Mouse (Mus musculus): Measurements from ENCODE around the gene Cenps. TPM values are rescaled to one million over a fixed set of nuclear protein-coding genes. Genes with fewer than 3 reads are reported as not detected.
A peak's percentile ranks its signal among the peaks of the same experiment; 100 is the strongest.
"Not testable (repeated sequence)": the region's sequence is repeated elsewhere in the genome, so short reads cannot be mapped to it uniquely, and the experiment has no call there.

Cenps gene
- polyA plus RNA-seq, 1 experiment from 2014 or later = 42.7 TPM

DNA sequence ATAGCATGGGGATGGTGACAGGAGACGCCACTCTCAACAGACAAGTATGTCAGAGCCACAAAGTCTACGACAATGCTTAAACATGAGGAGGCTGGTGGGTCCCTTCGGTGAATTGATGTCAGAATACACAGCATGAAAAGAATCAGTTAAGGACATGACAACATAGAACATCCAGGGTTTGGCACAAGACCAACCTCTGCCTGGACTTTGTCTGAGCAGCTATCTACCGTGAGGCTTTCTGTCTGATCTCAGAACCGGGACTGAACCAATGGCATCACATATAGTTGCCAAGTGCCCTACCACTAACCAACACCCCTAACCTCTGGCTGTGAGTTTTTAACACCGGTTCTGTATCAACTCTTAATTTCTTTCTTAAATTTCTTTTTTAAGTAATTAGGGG lies 39.2 kb upstream of the Cenps start:
- H3K36me3 ChIP-seq (ENCODE audit: insufficient read depth) = peaks cover 23% of the 10 kb centered on the region
- no peak for TF ChIP-seq CTCF (IDR thresholded peaks at IDR 0.05; ENCODE audit: low read depth)
- H3K4me2 ChIP-seq = no peak overlapping the region
- no peak overlapping the region for H3K9ac ChIP-seq
- ATAC-seq (ENCODE audit: insufficient read depth) (no peak), DNase-seq (no peak)
- no peak overlapping the region for H3K4me3 ChIP-seq (ENCODE audit: low read depth, low read length)
- WGBS = 73% methylated on average over 6 of the region's 6 CpGs
- no peaks in the 10 kb centered on the region for H3K9me3 ChIP-seq (ENCODE audit: low read depth, low read length)
- H3K27me3 ChIP-seq (ENCODE audit: insufficient read depth, low read length) = no peaks in the 10 kb centered on the region
- H3K27ac ChIP-seq (ENCODE audit: low read depth) = no peak overlapping the region
- H3K4me1 ChIP-seq (ENCODE audit: insufficient read depth) = no peaks in the 10 kb centered on the region

DNA sequence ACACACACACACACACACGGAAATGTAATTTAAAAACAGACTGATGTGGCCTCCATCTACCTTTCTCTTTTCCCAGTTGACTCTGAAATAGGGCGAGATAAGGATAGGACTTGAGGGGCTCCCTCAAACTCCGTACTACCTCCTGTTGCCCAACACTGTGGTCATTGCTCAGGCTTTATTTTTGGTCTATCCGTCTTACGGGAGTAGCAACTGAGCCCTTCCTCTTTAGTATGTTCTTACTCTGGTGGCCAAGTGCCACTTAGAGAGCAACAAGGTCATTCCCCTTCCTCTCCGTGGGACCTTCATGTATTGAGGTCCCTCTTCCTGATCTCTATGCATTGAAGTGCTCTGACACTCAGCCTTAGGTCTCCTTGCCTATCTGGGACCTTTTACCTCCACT lies 36.2 kb upstream of the Cenps start:
- Histone ChIP-seq H3K27ac (ENCODE audit: low read depth) (no peak overlapping the region), H3K4me3 (ENCODE audit: low read depth, low read length) (no peak overlapping the region), H3K9me3 (ENCODE audit: low read depth, low read length) (no peaks in the 10 kb centered on the region), H3K9ac (no peak overlapping the region), H3K36me3 (ENCODE audit: insufficient read depth) (0 out of 2 replicates have a peak, but pooled peaks cover 4% of the 10 kb centered on the region), H3K4me1 (ENCODE audit: insufficient read depth) (no peaks in the 10 kb centered on the region), H3K4me2 (no peak overlapping the region), H3K27me3 (ENCODE audit: insufficient read depth, low read length) (no peaks in the 10 kb centered on the region)
- whole genome bisulfite sequencing = 76% methylated on average over 6 of the region's 6 CpGs
- DNase-seq = no peak
- TF ChIP-seq CTCF (IDR thresholded peaks at IDR 0.05; ENCODE audit: low read depth) = no peak
- no peak for ATAC-seq (ENCODE audit: insufficient read depth)

DNA sequence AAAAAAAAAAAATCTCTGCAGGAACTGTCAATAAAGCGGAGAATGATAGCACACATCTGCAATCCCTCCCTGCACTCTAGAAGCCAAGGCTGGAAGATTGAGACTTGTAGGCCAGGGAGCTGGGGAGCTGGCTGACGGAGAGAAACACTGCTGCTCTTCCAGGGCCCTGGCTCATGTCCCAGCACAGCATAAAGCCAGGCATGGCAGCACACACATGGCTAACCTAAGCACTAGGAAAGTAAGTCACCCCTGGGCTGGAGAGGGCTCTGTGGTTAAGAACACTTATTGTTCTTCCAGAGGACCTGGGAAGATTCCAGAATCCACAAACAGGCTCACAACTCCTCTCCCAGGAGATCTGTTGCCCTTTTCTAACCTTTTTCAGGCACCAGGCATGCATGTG lies 35.2 kb upstream of the Cenps start:
- H3K36me3 ChIP-seq (ENCODE audit: insufficient read depth) = 0 out of 2 replicates have a peak, but pooled peaks cover 4% of the 10 kb centered on the region
- peak overlapping the region; percentile 78 for H3K27ac ChIP-seq (ENCODE audit: low read depth)
- H3K4me2 ChIP-seq = no peak overlapping the region
- no peak for TF ChIP-seq CTCF (IDR thresholded peaks at IDR 0.05; ENCODE audit: low read depth)
- no peak overlapping the region for H3K4me3 ChIP-seq (ENCODE audit: low read depth, low read length)
- ATAC-seq (ENCODE audit: insufficient read depth) (peak; percentile 43; the same call in 1 of the 2 replicates), DNase-seq (peak; percentile 65)
- WGBS = 44% methylated on average over 2 of the region's 2 CpGs
- H3K9me3 ChIP-seq (ENCODE audit: low read depth, low read length) = no peaks in the 10 kb centered on the region
- H3K4me1 ChIP-seq (ENCODE audit: insufficient read depth) = no peaks in the 10 kb centered on the region
- H3K9ac ChIP-seq = no peak overlapping the region
- no peaks in the 10 kb centered on the region for H3K27me3 ChIP-seq (ENCODE audit: insufficient read depth, low read length)

DNA sequence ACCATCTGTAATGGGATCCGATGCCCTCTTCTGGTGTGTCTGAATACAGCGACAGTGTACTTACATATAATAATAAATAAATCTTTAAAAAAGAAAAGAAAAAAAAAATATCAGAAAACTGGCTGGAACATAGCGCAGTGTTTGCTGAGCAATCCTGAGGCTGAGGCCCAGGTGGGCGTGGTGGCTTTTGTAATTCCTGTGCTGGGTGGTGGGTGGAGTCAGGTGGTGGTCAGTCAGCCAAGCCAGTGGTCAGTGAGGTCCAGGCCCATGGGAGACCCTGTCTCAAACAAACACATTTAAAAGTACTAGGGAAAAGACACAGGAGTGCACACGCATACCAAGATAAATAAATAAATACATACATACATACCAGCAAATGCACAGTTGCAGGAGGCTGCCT lies 34.7 kb upstream of the Cenps start:
- no peak for TF ChIP-seq CTCF (IDR thresholded peaks at IDR 0.05; ENCODE audit: low read depth)
- Histone ChIP-seq H3K36me3 (ENCODE audit: insufficient read depth) (0 out of 2 replicates have a peak, but pooled peaks cover 2% of the 10 kb centered on the region), H3K27ac (ENCODE audit: low read depth) (peak overlapping the region; percentile 78; the same call in 1 of the 2 replicates), H3K9ac (no peak overlapping the region), H3K4me3 (ENCODE audit: low read depth, low read length) (no peak overlapping the region), H3K27me3 (ENCODE audit: insufficient read depth, low read length) (no peaks in the 10 kb centered on the region), H3K4me2 (no peak overlapping the region), H3K4me1 (ENCODE audit: insufficient read depth) (no peaks in the 10 kb centered on the region), H3K9me3 (ENCODE audit: low read depth, low read length) (no peaks in the 10 kb centered on the region)
- no peak for ATAC-seq (ENCODE audit: insufficient read depth)
- DNase-seq = no peak
- 76% methylated on average over 5 of the region's 5 CpGs for WGBS

DNA sequence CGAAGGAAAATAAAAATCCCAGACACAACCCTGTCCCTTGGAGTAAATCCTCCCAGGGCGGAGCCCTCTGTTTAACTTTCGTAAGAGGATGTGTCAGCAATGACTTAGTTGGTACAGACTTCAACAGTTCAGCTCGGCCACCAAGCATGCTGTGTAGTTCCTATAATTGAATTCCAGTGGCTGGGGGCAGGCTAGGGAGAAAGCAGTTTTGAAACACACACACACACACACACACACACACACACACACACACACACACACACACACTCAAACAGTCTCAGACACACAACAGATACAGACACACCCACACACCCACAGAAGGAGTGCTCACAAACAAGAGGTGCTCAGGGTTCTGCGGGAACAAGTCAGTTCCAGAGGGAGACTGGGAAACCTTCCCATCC lies 34.2 kb upstream of the Cenps start:
- no peak overlapping the region for H3K4me2 ChIP-seq
- no peaks in the 10 kb centered on the region for H3K27me3 ChIP-seq (ENCODE audit: insufficient read depth, low read length)
- ATAC-seq (ENCODE audit: insufficient read depth) (no peak), DNase-seq (peak; percentile 38)
- no peak overlapping the region for H3K4me3 ChIP-seq (ENCODE audit: low read depth, low read length)
- TF ChIP-seq CTCF (IDR thresholded peaks at IDR 0.05; ENCODE audit: low read depth) = no peak
- no peak overlapping the region for H3K9ac ChIP-seq
- no peaks in the 10 kb centered on the region for H3K9me3 ChIP-seq (ENCODE audit: low read depth, low read length)
- no peaks in the 10 kb centered on the region for H3K4me1 ChIP-seq (ENCODE audit: insufficient read depth)
- H3K36me3 ChIP-seq (ENCODE audit: insufficient read depth) = no peaks in the 10 kb centered on the region
- 63% methylated on average over 5 of the region's 5 CpGs for WGBS
- no peak overlapping the region for H3K27ac ChIP-seq (ENCODE audit: low read depth)

DNA sequence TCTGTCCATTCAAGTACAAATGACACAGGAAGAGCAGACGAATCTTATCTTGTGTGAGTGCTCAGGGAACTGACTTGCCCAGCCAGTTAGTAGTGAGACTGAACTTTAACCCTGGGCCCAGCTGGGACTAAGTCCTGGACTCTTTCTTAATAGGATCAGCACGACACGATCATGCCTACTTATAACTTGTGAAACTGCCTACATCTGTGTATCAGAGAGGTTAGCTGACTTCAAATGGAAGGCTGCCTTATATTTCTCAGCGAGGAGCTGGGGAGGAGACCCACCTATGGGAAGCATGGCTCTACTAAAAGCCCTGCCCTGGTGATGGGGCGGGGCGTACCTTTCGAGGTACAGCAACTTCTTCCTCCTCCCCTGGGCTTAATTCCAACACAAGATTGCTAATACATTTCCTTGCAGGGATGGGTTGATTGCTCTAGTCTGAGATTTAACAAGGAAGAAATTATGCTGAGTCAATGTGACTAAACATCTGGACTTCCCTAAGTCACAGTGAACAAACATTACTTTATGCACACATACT lies 33.0 kb upstream of the Cenps start:
- no peak for TF ChIP-seq CTCF (IDR thresholded peaks at IDR 0.05; ENCODE audit: low read depth)
- no peak for ATAC-seq (ENCODE audit: insufficient read depth)
- Histone ChIP-seq H3K4me2 (no peak overlapping the region), H3K4me1 (ENCODE audit: insufficient read depth) (no peaks in the 10 kb centered on the region), H3K27me3 (ENCODE audit: insufficient read depth, low read length) (no peaks in the 10 kb centered on the region), H3K36me3 (ENCODE audit: insufficient read depth) (no peaks in the 10 kb centered on the region), H3K9ac (no peak overlapping the region), H3K27ac (ENCODE audit: low read depth) (no peak overlapping the region), H3K4me3 (ENCODE audit: low read depth, low read length) (no peak overlapping the region), H3K9me3 (ENCODE audit: low read depth, low read length) (no peaks in the 10 kb centered on the region)
- no peak for DNase-seq
- 51% methylated on average over 7 of the region's 7 CpGs for WGBS

DNA sequence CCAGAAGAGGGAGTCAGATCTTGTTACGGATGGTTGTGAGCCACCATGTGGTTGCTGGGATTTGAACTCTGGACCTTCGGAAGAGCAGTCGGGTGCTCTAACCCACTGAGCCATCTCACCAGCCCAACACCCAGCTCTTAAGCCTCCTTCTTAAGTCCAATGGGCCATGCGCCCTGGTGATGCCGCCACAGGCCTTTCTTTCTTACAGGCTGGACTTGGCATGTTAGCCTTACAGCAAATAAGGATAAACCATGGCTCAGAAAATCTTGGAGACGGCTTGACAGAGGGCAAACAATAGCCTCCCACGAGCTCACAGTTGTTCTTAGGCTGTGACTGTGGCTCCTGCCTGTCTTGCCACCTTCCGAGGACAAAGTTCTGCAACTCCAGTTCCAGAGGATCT lies 32.5 kb upstream of the Cenps start:
- H3K27me3 ChIP-seq (ENCODE audit: insufficient read depth, low read length); H3K27ac ChIP-seq (ENCODE audit: low read depth); H3K4me1 ChIP-seq (ENCODE audit: insufficient read depth); H3K4me3 ChIP-seq (ENCODE audit: low read depth, low read length); ATAC-seq (ENCODE audit: insufficient read depth); H3K9ac ChIP-seq; DNase-seq; H3K9me3 ChIP-seq (ENCODE audit: low read depth, low read length); H3K4me2 ChIP-seq; H3K36me3 ChIP-seq (ENCODE audit: insufficient read depth): not testable (repeated sequence)
- 69% methylated on average over 7 of the region's 8 CpGs for WGBS

DNA sequence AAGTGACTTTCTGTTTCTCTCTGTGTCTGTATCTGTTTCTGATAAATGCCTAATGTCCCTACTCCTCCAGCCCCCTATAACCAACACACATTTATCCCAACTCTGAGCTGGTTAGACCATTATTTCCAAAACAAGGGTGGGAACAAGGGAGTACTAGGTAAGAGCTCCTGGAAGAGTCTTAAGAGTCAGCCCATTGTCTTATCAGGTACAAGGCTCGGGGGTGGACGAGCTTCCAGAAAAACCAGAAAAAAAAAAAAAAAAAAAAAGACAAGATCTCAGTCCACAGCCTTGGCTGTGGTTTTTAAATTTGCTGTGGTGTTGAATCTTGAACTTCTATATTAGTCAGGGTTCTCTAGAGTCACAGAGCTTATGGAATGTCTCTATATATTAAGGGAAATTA lies 30.6 kb upstream of the Cenps start:
- H3K4me3 ChIP-seq (ENCODE audit: low read depth, low read length) = no peak overlapping the region
- H3K36me3 ChIP-seq (ENCODE audit: insufficient read depth) = peaks cover 17% of the 10 kb centered on the region
- no peak overlapping the region for H3K9ac ChIP-seq
- H3K9me3 ChIP-seq (ENCODE audit: low read depth, low read length) = no peaks in the 10 kb centered on the region
- H3K27me3 ChIP-seq (ENCODE audit: insufficient read depth, low read length) = no peaks in the 10 kb centered on the region
- no peak overlapping the region for H3K27ac ChIP-seq (ENCODE audit: low read depth)
- WGBS = 69% methylated on average over 2 of the region's 2 CpGs
- DNase-seq = no peak
- ATAC-seq (ENCODE audit: insufficient read depth) = no peak
- H3K4me2 ChIP-seq = peak overlapping the region; percentile 95
- H3K4me1 ChIP-seq (ENCODE audit: insufficient read depth) = no peaks in the 10 kb centered on the region
- TF ChIP-seq CTCF (IDR thresholded peaks at IDR 0.05; ENCODE audit: low read depth) = no peak
